Mouse (Mus musculus): ENCODE measurements around the gene Cdca7.

GRCm38 (mm10) chr2:72474531-72475287 is 1.2 kb upstream of the Cdca7 start:
- TF ChIP-seq CTCF (IDR thresholded peaks at IDR 0.05; ENCODE audit: borderline replicate concordance, insufficient read depth, low read length) (no peak), POLR2A (IDR thresholded peaks at IDR 0.05; ENCODE audit: low read depth, low read length) (no peak)

Data from embryonic fibroblast, embryonic 13.5 days (primary cell).